Mouse (Mus musculus) forebrain, embryonic 11.5 days (tissue): Measurements from ENCODE around the gene Kcnn3. TPM values are rescaled to one million over a fixed set of nuclear protein-coding genes. Genes with fewer than 3 reads are reported as not detected.

Source experiments
- ATAC-seq: fragments of 200-750 bp; cut with Nextera tagmentation; replicated peaks from 2 replicates; pipeline ENCODE4 v1.8.0; 2017; ENCODE audit warnings: moderate TSS enrichment; ENCODE audit not compliant: low FRiP score
- DNase-seq: peaks from one replicate; pipeline ENCODE4 v3.0.0-alpha.2; 2017; ENCODE audit warnings: low spot score
- H3K27ac ChIP-seq: fragments of 300-500 bp; sonication (generic); 2 replicates; pipeline ENCODE4 v1.5.1; 2014; ENCODE audit warnings: low read depth, low read length
- H3K27me3 ChIP-seq: fragments of 300-500 bp; sonication (generic); 2 replicates; pipeline ENCODE4 v1.6.1; 2014; ENCODE audit warnings: mild to moderate bottlenecking, low read length, mixed read lengths; ENCODE audit not compliant: control insufficient read depth, insufficient read depth
- H3K36me3 ChIP-seq: fragments of 300-500 bp; sonication (generic); 2 replicates; pipeline ENCODE4 v1.6.1; 2014; ENCODE audit warnings: mild to moderate bottlenecking, low read length, moderate library complexity, mixed read lengths; ENCODE audit not compliant: control insufficient read depth, insufficient read depth
- H3K4me1 ChIP-seq: fragments of 300-500 bp; sonication (generic); replicated peaks from 2 replicates; pipeline ENCODE4 v1.6.1; 2014; ENCODE audit warnings: low read length, mixed read lengths; ENCODE audit not compliant: control insufficient read depth, insufficient read depth
- H3K4me2 ChIP-seq: fragments of 300-500 bp; sonication (generic); 2 replicates; pipeline ENCODE4 v1.6.1; 2014; ENCODE audit warnings: low read depth, mild to moderate bottlenecking, low read length, moderate library complexity, mixed read lengths; ENCODE audit not compliant: severe bottlenecking
- H3K4me3 ChIP-seq: fragments of 300-500 bp; sonication (generic); 2 replicates; pipeline ENCODE4 v1.5.1; 2014; ENCODE audit warnings: low read depth, low read length
- H3K9ac ChIP-seq: fragments of 300-500 bp; sonication (generic); 2 replicates; pipeline ENCODE4 v1.6.1; 2014; ENCODE audit warnings: low read length
- H3K9me3 ChIP-seq: fragments of 300-500 bp; sonication (generic); 2 replicates; pipeline ENCODE4 v1.6.1; 2016; ENCODE audit warnings: low read length, mixed read lengths; ENCODE audit not compliant: control insufficient read depth
- WGBS: fragments of 180-500 bp; shearing (Covaris S2); extraction: QIAGEN DNeasy Blood & Tissue Kit; methylation state at CpG from one replicate; pipeline ENCODE4 v1.1.7; 2014; 5-methylcytosine and 5-hydroxymethylcytosine counted together
- polyA plus RNA-seq: library from polyadenylated mRNA; unstranded; fragments of >200 nt; fragmentation: Nextera tagmentation; extraction: Ambion mirVana; gene quantifications from 2 replicates; pipeline ENCODE4 v1.2.1, GENCODE M21; 2014

Gene Kcnn3
- polyA plus RNA-seq, 1 experiment from 2014 or later: 1.8 TPM

DNA sequence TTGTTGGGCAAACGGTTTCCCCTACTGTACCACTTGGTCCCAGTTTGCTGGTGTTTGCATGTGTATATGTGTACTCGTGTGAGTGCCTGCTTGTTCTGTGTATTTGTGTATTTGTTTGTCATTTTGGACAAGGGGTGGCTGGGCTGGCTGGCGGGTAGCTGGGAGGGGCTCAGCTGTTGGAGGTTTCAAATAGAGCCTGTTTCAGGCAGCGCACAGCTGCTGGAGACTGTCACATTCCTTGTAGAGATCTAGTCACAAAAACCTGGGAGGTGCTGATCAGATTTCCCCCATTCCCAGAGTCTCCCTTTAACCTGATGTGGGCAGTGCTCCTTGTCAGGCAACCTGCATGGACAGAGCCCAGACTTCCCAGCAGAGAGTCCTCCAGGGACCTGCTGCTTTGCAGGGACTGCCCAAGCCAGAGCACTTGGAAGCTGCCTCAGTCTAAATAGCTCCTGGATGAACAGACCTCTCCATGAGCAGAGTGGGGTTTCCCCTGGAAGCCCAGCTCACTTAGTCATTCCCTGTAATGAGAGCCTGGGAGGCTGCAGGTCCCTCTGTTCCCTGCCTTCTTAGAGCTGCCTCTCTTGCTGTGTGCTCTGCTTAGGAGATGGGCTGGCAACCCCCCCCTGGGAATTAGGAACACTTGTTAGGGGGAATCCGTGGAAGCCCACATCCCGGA is 2.6 kb downstream of the Kcnn3 start:
- H3K36me3 ChIP-seq: no peaks in the 10 kb centered on the region

DNA sequence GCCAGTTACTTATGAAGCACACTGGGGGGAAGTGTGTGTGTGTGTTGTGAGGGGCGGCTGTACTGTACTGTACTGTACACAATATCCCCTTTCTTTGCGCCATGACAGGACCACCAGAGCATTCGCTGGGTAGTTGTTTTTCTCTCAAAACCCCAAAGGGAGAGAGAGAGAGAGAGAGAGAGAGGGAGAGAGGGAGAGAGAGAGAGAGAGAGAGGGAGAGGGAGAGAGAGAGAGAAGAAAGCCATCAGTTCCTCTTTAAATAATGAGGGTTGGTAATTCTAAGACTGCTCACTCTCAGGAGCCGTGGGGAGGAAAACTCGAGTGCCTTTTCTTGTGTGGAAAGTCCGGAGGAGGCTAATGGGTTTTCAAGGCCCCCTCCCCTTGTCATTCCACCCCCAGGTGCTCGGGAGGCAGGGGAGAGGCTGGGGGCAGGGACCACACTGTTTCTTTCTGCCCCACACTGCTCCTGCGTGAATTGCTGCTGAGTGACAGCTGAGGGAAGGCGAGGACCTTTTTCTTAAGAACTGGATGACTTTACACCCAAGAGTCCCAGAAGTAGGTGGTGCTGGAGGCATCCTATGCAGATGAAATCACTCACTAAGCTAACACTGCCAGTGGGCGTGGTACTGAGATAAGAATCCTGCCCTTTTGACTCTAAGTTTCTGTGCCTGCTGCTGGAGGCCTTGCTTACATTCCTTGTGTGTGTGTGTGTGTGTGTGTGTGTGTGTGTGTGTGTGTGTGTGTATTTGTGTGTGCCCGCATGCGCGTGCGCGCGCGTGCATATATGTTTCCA is 6.5 kb downstream of the Kcnn3 start:
- Histone ChIP-seq H3K27me3 (peaks cover 7% of the 10 kb centered on the region; the same call in 1 of the 2 replicates), H3K9ac (no peak overlapping the region), H3K36me3 (no peaks in the 10 kb centered on the region), H3K4me2 (no peak overlapping the region), H3K4me3 (no peak overlapping the region), H3K4me1 (peaks cover 9% of the 10 kb centered on the region), H3K9me3 (no peaks in the 10 kb centered on the region), H3K27ac (no peak overlapping the region)
- WGBS: 64% methylated on average over 17 of the region's 17 CpGs
- ATAC-seq (no peak), DNase-seq (no peak)

More for the DNA sequence above, 2.6 kb downstream of the Kcnn3 start:
- 29% methylated on average over 6 of the region's 6 CpGs for WGBS
- H3K4me2 ChIP-seq: peak overlapping the region; percentile 73
- H3K27ac ChIP-seq: no peak overlapping the region
- peaks cover 13% of the 10 kb centered on the region for H3K4me1 ChIP-seq
- ATAC-seq: no peak
- DNase-seq: no peak
- H3K9me3 ChIP-seq: no peaks in the 10 kb centered on the region
- 0 out of 2 replicates have a peak overlapping the region, but pooled peaks have one; percentile 31 for H3K4me3 ChIP-seq
- peaks cover 7% of the 10 kb centered on the region; the same call in 1 of the 2 replicates for H3K27me3 ChIP-seq
- no peak overlapping the region for H3K9ac ChIP-seq

DNA sequence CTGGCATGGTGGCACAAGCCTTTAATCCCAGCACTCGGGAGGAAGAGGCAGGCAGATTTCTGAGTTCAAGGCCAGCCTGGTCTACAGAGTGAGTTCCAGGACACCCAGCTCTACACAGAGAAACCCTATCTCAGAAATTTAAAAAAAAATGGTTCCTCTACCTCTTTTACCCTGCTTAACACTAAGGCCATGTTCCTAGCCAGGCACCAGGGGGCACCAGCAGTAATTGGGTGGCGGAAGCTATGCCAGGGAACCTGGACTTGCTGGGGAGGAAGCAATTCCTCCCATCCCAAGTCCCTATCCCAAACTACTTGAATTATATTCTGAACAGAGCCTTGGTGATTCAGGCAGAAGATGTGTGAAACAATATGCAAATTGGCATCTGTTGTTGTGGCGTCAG is 9.8 kb downstream of the Kcnn3 start:
- no peak overlapping the region for H3K4me2 ChIP-seq
- no peaks in the 10 kb centered on the region for H3K27me3 ChIP-seq
- no peaks in the 10 kb centered on the region for H3K4me1 ChIP-seq
- DNase-seq (no peak), ATAC-seq (no peak)
- H3K27ac ChIP-seq: no peak overlapping the region
- H3K4me3 ChIP-seq: no peak overlapping the region
- no peaks in the 10 kb centered on the region for H3K36me3 ChIP-seq
- 82% methylated on average over 3 of the region's 3 CpGs for WGBS
- H3K9me3 ChIP-seq: no peaks in the 10 kb centered on the region
- no peak overlapping the region for H3K9ac ChIP-seq

DNA sequence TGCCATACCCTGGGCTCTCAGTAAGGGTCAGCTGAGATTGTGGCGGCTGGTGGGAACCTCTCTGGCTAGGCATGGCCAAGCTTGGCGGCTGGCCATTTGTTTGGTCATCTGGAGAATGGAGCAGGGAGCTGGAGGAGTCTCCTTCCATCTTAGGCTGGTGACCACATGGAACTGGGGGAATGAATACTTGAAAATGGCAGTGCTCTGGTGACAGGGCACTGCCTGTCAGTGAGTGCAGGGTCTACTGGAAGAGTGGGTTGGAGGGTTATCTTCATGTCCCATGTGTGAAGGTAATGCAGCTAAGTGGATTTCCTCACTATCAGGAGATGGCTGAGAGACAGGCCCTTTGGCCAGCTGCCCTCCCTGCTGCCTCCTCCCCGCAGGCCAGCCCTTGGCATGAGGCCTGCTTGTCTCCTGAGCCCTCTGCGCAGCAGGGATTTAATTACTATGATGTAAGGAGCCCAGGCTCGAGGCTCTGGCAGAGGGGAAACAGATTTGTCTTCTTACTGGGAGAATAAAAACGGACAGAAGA is 14.7 kb downstream of the Kcnn3 start:
- no peaks in the 10 kb centered on the region for H3K27me3 ChIP-seq
- H3K4me1 ChIP-seq: no peaks in the 10 kb centered on the region
- H3K36me3 ChIP-seq: no peaks in the 10 kb centered on the region
- ATAC-seq (no peak), DNase-seq (no peak)
- 59% methylated on average over 6 of the region's 6 CpGs for whole genome bisulfite sequencing
- H3K9ac ChIP-seq: no peak overlapping the region
- H3K9me3 ChIP-seq: no peaks in the 10 kb centered on the region
- H3K4me3 ChIP-seq: no peak overlapping the region
- no peak overlapping the region for H3K27ac ChIP-seq
- no peak overlapping the region for H3K4me2 ChIP-seq

DNA sequence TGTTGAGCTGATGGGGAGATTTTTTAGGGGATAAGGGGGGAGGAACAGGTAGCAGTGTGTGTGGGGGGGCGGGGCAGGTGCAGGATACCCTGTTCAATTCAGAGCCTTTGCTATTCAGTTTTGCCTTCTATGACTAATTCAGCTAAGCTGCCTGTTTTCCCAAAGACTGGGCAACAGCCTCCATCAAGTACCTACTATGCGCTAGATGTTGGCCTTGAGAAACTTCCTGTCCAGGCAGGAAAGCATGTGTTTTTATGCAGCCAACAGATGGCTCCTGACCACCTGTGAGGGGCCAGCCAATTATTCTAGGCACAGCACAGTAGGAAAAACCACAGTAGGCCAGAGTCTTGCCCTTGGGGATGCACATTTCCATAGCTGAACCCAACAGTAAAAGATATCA is 15.2 kb downstream of the Kcnn3 start:
- H3K27me3 ChIP-seq: no peaks in the 10 kb centered on the region
- H3K4me3 ChIP-seq: no peak overlapping the region
- H3K27ac ChIP-seq: no peak overlapping the region
- DNase-seq (no peak), ATAC-seq (no peak)
- no peak overlapping the region for H3K4me2 ChIP-seq
- H3K36me3 ChIP-seq: no peaks in the 10 kb centered on the region
- no peak overlapping the region for H3K9ac ChIP-seq
- WGBS: 86% methylated on average over 2 of the region's 2 CpGs
- H3K9me3 ChIP-seq: no peaks in the 10 kb centered on the region
- no peaks in the 10 kb centered on the region for H3K4me1 ChIP-seq

DNA sequence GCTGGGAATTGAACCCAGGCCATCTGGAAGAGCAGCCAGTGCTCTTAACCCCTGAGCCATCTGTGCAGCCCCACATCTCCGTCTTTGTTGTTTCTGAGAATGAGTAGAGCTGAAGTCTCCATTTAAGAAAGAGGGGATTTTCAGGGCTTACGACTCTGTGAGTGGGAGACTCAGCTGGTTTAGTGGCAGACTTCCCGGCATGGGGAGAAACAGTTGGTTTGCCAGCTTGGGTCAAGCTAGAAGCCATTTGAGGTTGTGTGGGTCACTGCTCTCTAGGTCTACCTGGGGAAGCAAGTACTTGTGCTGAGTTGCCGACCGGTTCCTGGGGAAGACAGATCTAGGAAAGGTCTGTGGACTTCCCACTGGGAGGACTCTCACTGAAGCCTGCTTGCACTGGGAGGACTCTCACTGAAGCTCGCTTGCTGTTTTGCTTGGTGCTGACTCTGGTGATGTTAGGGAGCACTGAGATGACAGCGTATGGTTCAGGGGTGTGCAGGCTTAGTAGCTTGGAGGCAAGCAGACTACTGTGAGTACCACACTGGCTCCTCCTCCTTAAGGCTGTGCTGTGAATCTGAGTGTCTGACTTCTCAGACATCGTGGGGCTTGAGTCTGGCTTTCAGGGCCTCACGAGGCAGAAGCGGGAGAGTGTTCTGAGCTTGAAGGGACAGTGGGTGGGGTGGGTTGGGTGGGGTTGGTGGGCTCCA is 19.2 kb downstream of the Kcnn3 start:
- H3K4me1 ChIP-seq: no peaks in the 10 kb centered on the region
- no peak for DNase-seq
- no peak overlapping the region for H3K9ac ChIP-seq
- no peaks in the 10 kb centered on the region for H3K36me3 ChIP-seq
- 83% methylated on average over 10 of the region's 10 CpGs for WGBS
- H3K4me3 ChIP-seq: no peak overlapping the region
- H3K9me3 ChIP-seq: no peaks in the 10 kb centered on the region
- no peak overlapping the region for H3K4me2 ChIP-seq
- no peak for ATAC-seq
- no peaks in the 10 kb centered on the region for H3K27me3 ChIP-seq
- H3K27ac ChIP-seq: no peak overlapping the region

DNA sequence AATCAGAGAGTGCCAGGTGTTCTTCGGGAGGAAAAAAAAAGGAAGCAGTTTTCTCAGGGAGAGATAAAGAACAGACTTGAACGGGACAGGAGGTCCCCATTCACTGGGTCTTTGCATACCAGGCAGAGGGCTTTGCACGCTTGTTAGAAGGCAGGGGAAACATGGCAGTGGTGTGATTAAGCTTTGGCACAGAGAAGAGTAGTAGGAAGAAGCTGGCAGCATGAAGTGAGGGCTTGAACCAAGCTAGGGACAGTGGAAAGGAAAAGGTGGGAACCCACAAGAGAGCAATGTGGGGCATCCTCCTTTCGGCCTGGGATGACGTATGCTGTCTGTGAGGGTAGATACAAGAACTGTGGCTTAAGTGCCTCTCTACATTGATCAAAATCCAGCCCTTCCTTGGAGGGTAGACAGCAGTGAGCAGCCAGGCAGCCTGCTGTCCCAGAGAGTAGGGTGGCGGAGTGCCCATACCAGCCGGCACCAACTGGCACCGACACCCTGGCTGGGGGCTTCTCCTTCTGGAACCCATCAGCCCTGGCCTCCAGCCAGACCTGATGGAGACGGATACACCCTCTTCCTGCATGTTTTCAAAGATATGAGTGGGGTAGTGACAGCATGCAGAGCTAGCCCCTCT is 19.9 kb downstream of the Kcnn3 start:
- DNase-seq (no peak), ATAC-seq (no peak)
- H3K9me3 ChIP-seq: no peaks in the 10 kb centered on the region
- no peaks in the 10 kb centered on the region for H3K27me3 ChIP-seq
- no peaks in the 10 kb centered on the region for H3K4me1 ChIP-seq
- H3K4me3 ChIP-seq: no peak overlapping the region
- no peak overlapping the region for H3K4me2 ChIP-seq
- no peak overlapping the region for H3K9ac ChIP-seq
- H3K36me3 ChIP-seq: no peaks in the 10 kb centered on the region
- H3K27ac ChIP-seq: no peak overlapping the region
- 85% methylated on average over 9 of the region's 9 CpGs for WGBS

DNA sequence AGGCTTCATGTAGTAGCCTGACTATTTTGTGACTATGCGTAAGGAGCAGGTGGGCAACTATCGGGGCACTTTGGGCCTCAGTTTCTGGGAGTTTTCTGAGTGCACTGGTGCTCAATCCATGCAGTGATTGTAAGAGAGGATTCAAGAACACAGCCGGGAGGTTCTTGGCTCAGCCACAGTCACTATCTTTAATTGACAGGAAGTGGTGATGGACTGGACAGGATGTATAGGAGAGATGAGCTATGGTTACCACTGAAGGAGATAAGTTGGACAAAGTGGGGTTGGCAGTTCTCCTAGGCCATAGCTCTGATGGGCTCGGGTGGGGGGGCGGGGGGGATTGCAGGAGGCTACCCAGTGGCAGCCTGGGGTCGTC is 20.4 kb downstream of the Kcnn3 start:
- Histone ChIP-seq H3K27ac (no peak overlapping the region), H3K9ac (no peak overlapping the region), H3K4me2 (no peak overlapping the region), H3K27me3 (no peaks in the 10 kb centered on the region), H3K9me3 (no peaks in the 10 kb centered on the region), H3K4me3 (no peak overlapping the region), H3K4me1 (no peaks in the 10 kb centered on the region), H3K36me3 (no peaks in the 10 kb centered on the region)
- ATAC-seq (no peak), DNase-seq (no peak)
- 90% methylated on average over 6 of the region's 6 CpGs for WGBS
